Mouse (Mus musculus): ENCODE results near the gene Rabgap1l.
"Not testable (repeated sequence)": the region's sequence is repeated elsewhere in the genome, so short reads cannot be mapped to it uniquely, and the experiment has no call there.

DNA sequence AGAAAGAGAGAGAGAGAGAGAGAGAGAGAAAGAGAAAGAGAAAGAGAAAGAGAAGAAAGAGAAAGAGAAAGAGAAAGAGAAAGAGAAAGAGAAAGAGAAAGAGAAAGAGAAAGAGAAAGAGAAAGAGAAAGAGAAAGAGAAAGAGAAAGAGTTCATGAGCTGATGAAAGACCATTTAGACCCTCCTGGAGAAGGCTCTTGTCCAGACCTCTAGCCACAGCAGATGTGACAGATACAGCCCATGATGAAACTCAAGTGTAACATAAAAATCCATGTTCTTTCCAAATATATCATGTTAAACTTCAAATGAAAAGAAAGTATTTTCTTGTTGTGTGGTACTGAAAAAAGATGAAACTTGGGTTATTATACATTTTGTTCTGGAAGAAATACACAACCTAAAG is 189.7 kb downstream of the Rabgap1l start:
- not testable (repeated sequence) for TF ChIP-seq CTCF (IDR thresholded peaks at IDR 0.05); POLR2A (IDR thresholded peaks at IDR 0.05; ENCODE audit: insufficient read depth, low read depth, low read length)
